Mouse (Mus musculus): Measurements from ENCODE around the gene Apol6. TPM values are rescaled to one million over a fixed set of nuclear protein-coding genes. Genes with fewer than 3 reads are reported as not detected.
A peak's percentile ranks its signal among the peaks of the same experiment; 100 is the strongest.

The Apol6 gene
- polyA plus RNA-seq, 1 experiment from 2014 or later = 0.11 TPM

DNA sequence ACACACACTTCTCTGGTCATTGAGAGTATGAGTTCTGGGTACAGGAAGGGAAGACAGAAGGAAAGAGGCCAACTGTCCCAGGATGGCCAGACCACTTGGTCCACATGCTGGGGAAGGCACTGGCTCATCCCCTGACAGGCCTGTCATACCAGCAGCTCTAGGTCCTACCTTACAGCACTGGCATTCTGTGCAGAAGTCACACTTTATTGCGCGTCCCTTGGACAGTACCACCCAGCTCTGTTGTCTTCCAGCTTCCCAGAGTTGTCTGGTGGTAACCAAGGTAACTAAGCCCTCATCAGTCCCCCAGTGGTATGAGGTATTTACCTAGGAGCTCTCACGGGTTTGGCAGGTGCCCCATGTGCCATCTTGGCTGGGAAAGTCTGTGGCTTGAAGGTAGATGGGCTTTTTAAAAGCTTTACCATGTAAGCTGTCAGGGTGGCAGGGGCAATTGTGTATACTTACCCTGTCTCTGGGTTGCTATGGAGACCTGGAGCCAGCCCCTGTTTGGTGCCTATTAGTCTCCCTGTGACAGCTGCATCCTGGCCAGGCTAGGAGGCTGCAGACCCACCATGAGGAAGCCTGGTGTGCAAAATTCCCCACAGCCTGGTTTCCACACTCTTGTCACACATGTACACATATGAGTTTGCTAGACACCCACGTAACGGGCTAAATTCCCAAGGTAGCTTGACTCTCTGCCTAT, 18.5 kb upstream of the Apol6 start:
- peaks cover 49% of the 10 kb centered on the region for H3K4me1 ChIP-seq (ENCODE audit: control insufficient read depth, insufficient read depth, low read length)
- H3K27me3 ChIP-seq (ENCODE audit: control insufficient read depth, insufficient read depth, low read length) = no peaks in the 10 kb centered on the region
- 0 out of 2 replicates have a peak overlapping the region, but pooled peaks have one; percentile 13 for H3K9ac ChIP-seq (ENCODE audit: low read length)
- ATAC-seq (replicated peaks; ENCODE audit: extremely low read depth, insufficient read depth, low FRiP score) = no peak
- H3K27ac ChIP-seq (ENCODE audit: low read length) = no peak overlapping the region
- H3K4me3 ChIP-seq (ENCODE audit: low read length) = no peak overlapping the region
- no peak overlapping the region for H3K4me2 ChIP-seq (ENCODE audit: low read depth, low read length)
- no peaks in the 10 kb centered on the region for H3K9me3 ChIP-seq (replicated peaks; ENCODE audit: control insufficient read depth, low read length)
- H3K36me3 ChIP-seq (ENCODE audit: control insufficient read depth, insufficient read depth) = no peaks in the 10 kb centered on the region
- 77% methylated on average over 5 of the region's 5 CpGs for WGBS

DNA sequence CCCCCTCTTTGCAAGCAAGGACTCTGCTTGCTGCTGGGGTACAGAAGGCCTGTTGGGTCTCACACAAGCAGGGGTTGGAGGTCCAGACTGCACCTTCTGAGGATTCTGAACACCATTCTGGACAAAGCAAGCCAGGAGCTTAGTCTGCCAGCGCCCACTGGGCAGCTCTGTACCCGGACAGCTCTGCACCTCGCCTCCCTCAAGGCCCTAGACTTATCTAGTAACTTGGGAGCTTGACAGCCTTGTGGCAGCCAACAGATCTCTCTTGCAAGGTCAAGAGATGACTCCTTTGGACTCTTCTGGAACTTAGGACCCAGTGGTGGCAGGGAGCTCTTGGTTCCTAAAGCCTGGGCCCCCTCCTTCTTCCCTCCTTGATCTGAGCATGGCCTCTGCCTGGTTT, 17.4 kb upstream of the Apol6 start:
- Histone ChIP-seq H3K4me2 (ENCODE audit: low read depth, low read length) (no peak overlapping the region), H3K9me3 (replicated peaks; ENCODE audit: control insufficient read depth, low read length) (no peaks in the 10 kb centered on the region), H3K36me3 (ENCODE audit: control insufficient read depth, insufficient read depth) (no peaks in the 10 kb centered on the region), H3K27ac (ENCODE audit: low read length) (peak overlapping the region; percentile 77), H3K9ac (ENCODE audit: low read length) (peak overlapping the region; percentile 21), H3K4me3 (ENCODE audit: low read length) (no peak overlapping the region), H3K27me3 (ENCODE audit: control insufficient read depth, insufficient read depth, low read length) (no peaks in the 10 kb centered on the region), H3K4me1 (ENCODE audit: control insufficient read depth, insufficient read depth, low read length) (peaks cover 45% of the 10 kb centered on the region)
- 55% methylated on average over 3 of the region's 3 CpGs for WGBS
- ATAC-seq (replicated peaks; ENCODE audit: extremely low read depth, insufficient read depth, low FRiP score) = no peak

DNA sequence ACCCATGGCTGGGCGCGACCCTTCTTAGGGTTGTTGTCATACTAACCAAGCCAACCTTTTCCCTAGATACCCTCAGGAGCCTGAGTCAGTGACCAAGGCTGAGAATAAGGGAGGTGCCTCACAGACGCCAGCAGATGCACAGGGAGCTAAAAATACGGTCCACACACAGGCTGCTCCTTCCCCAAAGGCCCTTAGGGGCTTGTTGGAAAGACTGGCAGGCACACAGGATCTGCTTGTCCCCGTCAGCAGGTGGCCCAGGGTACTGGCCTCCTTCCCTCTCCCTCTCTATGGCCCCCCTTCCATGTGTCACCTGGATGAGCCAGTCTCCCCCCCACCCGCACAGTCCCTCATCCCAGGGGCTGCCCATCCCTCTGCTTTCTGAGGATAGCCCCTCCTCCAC, 16.9 kb upstream of the Apol6 start:
- H3K9ac ChIP-seq (ENCODE audit: low read length) = peak overlapping the region; percentile 21
- no peak overlapping the region for H3K4me2 ChIP-seq (ENCODE audit: low read depth, low read length)
- H3K27me3 ChIP-seq (ENCODE audit: control insufficient read depth, insufficient read depth, low read length) = no peaks in the 10 kb centered on the region
- ATAC-seq (replicated peaks; ENCODE audit: extremely low read depth, insufficient read depth, low FRiP score) = peak; percentile 30; the same call in 1 of the 2 replicates
- H3K4me1 ChIP-seq (ENCODE audit: control insufficient read depth, insufficient read depth, low read length) = peaks cover 39% of the 10 kb centered on the region
- H3K9me3 ChIP-seq (replicated peaks; ENCODE audit: control insufficient read depth, low read length) = no peaks in the 10 kb centered on the region
- 57% methylated on average over 6 of the region's 6 CpGs for WGBS
- peak overlapping the region; percentile 77 for H3K27ac ChIP-seq (ENCODE audit: low read length)
- H3K4me3 ChIP-seq (ENCODE audit: low read length) = no peak overlapping the region
- no peaks in the 10 kb centered on the region for H3K36me3 ChIP-seq (ENCODE audit: control insufficient read depth, insufficient read depth)

DNA sequence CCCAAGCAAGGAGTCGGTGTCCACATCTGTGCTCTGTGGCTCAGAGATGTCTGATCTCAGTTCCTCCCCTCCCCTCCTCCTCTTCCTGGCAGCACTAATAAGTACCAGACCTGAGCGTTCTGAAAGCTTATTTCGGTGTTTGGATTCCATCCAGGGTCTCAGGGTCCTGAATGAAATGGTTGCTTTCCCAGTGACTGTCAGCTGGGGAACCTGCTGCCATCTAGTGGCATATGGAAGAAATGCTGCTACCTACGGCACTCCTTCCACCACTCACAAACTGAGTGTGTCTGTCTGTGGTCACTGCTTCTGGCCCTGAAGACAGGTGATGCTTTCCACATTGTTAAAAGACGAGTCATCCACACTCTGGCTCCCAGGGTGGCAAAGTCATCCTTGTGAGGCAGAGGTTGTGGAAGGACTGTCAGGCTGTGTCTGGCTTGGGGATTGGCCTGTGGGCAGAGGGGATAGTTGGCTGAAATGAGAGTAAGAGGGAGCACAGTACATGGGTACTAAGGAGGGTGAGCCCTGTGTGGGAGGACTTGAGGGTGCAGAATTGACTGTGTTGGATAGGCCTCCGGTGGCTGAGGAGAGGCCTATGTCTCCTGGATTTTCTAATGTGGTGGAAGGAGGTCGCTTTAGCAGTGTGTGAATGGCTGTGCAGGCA, 15.1 kb upstream of the Apol6 start:
- 19% methylated on average over 7 of the region's 7 CpGs for WGBS
- peak overlapping the region; percentile 64 for H3K9ac ChIP-seq (ENCODE audit: low read length)
- no peaks in the 10 kb centered on the region for H3K36me3 ChIP-seq (ENCODE audit: control insufficient read depth, insufficient read depth)
- peak; percentile 71 for ATAC-seq (replicated peaks; ENCODE audit: extremely low read depth, insufficient read depth, low FRiP score)
- H3K9me3 ChIP-seq (replicated peaks; ENCODE audit: control insufficient read depth, low read length) = no peaks in the 10 kb centered on the region
- H3K27me3 ChIP-seq (ENCODE audit: control insufficient read depth, insufficient read depth, low read length) = no peaks in the 10 kb centered on the region
- H3K4me3 ChIP-seq (ENCODE audit: low read length) = no peak overlapping the region
- peaks cover 35% of the 10 kb centered on the region for H3K4me1 ChIP-seq (ENCODE audit: control insufficient read depth, insufficient read depth, low read length)
- peak overlapping the region; percentile 80 for H3K27ac ChIP-seq (ENCODE audit: low read length)
- H3K4me2 ChIP-seq (ENCODE audit: low read depth, low read length) = peak overlapping the region; percentile 38

DNA sequence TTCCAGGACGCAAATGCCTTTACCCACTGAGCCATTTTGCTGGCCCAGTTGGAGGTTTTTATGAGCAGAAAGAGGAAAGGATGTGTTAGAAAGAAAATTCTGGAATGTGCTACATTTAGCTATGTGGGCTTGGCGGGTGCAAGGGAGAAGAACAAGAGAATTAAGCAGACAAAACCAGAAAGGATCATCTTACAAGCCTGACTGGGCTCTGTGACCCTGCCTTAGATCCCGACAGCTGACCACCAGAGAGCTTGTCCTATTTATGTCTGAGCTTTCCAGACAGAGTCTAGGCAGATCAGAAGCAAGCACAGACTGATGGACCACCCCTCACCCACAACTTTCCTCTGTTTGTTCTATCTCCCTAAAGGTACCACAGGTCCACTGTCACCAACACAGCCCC, 13.3 kb upstream of the Apol6 start:
- Histone ChIP-seq H3K4me3 (ENCODE audit: low read length) (no peak overlapping the region), H3K27me3 (ENCODE audit: control insufficient read depth, insufficient read depth, low read length) (no peaks in the 10 kb centered on the region), H3K9me3 (replicated peaks; ENCODE audit: control insufficient read depth, low read length) (no peaks in the 10 kb centered on the region), H3K27ac (ENCODE audit: low read length) (no peak overlapping the region), H3K9ac (ENCODE audit: low read length) (peak overlapping the region; percentile 42; the same call in 1 of the 2 replicates), H3K36me3 (ENCODE audit: control insufficient read depth, insufficient read depth) (no peaks in the 10 kb centered on the region), H3K4me1 (ENCODE audit: control insufficient read depth, insufficient read depth, low read length) (peaks cover 45% of the 10 kb centered on the region), H3K4me2 (ENCODE audit: low read depth, low read length) (no peak overlapping the region)
- WGBS = 60% methylated on average over 3 of the region's 3 CpGs
- ATAC-seq (replicated peaks; ENCODE audit: extremely low read depth, insufficient read depth, low FRiP score) = no peak

DNA sequence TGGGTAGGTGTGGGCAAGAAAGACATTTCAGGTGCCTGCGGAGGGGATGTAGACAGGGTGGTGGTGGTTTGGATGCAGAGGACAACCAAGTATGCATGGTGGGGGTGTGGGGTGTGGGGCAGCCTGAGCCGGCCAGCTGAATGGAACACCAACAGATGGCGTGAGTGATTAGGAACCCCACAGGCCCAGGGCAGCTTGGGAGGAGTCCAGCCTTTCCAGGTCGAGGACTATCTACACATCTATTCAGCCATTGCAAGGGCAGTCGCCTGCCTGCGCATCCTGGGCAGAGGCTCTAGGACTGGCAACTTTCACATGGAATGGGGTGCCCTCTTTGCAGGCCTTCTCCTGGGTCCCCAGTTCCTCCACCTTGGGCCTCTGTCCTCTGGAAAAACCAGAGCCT, 10.0 kb upstream of the Apol6 start:
- ATAC-seq (replicated peaks; ENCODE audit: extremely low read depth, insufficient read depth, low FRiP score) = no peak
- H3K9me3 ChIP-seq (replicated peaks; ENCODE audit: control insufficient read depth, low read length) = no peaks in the 10 kb centered on the region
- no peaks in the 10 kb centered on the region for H3K36me3 ChIP-seq (ENCODE audit: control insufficient read depth, insufficient read depth)
- H3K27me3 ChIP-seq (ENCODE audit: control insufficient read depth, insufficient read depth, low read length) = no peaks in the 10 kb centered on the region
- WGBS = 73% methylated on average over 6 of the region's 6 CpGs
- H3K4me1 ChIP-seq (ENCODE audit: control insufficient read depth, insufficient read depth, low read length) = peaks cover 50% of the 10 kb centered on the region
- no peak overlapping the region for H3K4me3 ChIP-seq (ENCODE audit: low read length)
- H3K4me2 ChIP-seq (ENCODE audit: low read depth, low read length) = no peak overlapping the region
- peak overlapping the region; percentile 52 for H3K27ac ChIP-seq (ENCODE audit: low read length)
- H3K9ac ChIP-seq (ENCODE audit: low read length) = peak overlapping the region; percentile 34

DNA sequence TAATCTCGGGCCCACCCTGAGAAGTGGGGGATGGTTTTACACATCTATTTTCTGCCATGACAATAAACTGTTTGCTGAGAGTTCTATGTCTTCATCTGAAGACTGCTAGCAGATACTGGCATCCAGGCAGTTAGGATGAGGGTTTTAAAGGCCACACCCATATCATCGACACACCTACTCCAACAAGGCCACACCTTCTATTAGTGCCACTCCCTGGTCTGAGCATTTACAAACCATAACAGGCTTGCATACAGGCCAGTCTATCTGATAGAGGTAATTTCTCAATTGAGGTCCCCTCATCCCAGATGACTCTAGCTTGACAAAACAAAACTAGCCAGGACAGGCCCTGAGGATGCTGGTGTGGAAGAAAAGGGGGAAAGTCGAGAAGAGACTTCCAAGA, 8.9 kb upstream of the Apol6 start:
- Histone ChIP-seq H3K4me2 (ENCODE audit: low read depth, low read length) (no peak overlapping the region), H3K4me1 (ENCODE audit: control insufficient read depth, insufficient read depth, low read length) (peaks cover 55% of the 10 kb centered on the region), H3K9ac (ENCODE audit: low read length) (peak overlapping the region; percentile 76; the same call in 1 of the 2 replicates), H3K36me3 (ENCODE audit: control insufficient read depth, insufficient read depth) (no peaks in the 10 kb centered on the region), H3K27ac (ENCODE audit: low read length) (peak overlapping the region; percentile 100), H3K4me3 (ENCODE audit: low read length) (no peak overlapping the region), H3K9me3 (replicated peaks; ENCODE audit: control insufficient read depth, low read length) (no peaks in the 10 kb centered on the region), H3K27me3 (ENCODE audit: control insufficient read depth, insufficient read depth, low read length) (no peaks in the 10 kb centered on the region)
- WGBS = 77% methylated on average over 3 of the region's 3 CpGs
- no peak for ATAC-seq (replicated peaks; ENCODE audit: extremely low read depth, insufficient read depth, low FRiP score)

DNA sequence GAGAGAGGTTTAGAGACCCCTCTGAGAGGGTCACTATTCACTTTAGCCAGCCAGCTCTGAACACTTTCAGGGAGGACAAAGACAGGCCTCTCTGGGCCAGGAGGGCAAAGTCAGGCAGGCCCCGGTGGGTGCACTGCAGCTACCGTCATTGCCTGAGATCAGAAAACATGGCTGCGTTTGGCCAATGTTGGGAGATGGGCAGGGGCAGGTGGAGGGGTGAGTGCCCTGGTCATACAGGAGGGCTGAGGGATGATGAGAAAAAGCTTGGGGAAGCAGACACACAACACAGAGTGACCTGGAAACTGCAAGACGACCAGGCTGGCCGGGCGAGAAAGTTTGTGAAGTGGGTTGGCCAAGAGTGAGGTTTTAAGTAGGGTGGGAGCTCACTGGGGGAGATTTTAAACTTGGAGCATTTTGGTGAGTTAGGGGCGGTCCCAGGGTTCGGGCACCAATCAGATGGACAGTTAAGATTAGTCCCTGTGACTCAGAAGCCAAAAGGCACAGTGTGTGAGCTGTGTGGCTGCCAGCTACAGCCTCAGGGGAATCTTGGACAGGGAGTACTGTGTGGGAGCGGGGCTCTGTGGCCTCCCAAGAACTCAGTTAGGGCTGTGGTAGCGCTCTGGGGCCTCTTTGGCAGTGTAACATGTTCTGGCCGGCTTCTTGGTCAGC, 8.1 kb upstream of the Apol6 start:
- peak; percentile 61 for ATAC-seq (replicated peaks; ENCODE audit: extremely low read depth, insufficient read depth, low FRiP score)
- H3K27me3 ChIP-seq (ENCODE audit: control insufficient read depth, insufficient read depth, low read length) = no peaks in the 10 kb centered on the region
- H3K36me3 ChIP-seq (ENCODE audit: control insufficient read depth, insufficient read depth) = no peaks in the 10 kb centered on the region
- H3K9me3 ChIP-seq (replicated peaks; ENCODE audit: control insufficient read depth, low read length) = no peaks in the 10 kb centered on the region
- no peak overlapping the region for H3K4me3 ChIP-seq (ENCODE audit: low read length)
- peak overlapping the region; percentile 100 for H3K27ac ChIP-seq (ENCODE audit: low read length)
- peak overlapping the region; percentile 52 for H3K4me2 ChIP-seq (ENCODE audit: low read depth, low read length)
- H3K4me1 ChIP-seq (ENCODE audit: control insufficient read depth, insufficient read depth, low read length) = peaks cover 53% of the 10 kb centered on the region
- WGBS = 46% methylated on average over 11 of the region's 11 CpGs
- peak overlapping the region; percentile 76 for H3K9ac ChIP-seq (ENCODE audit: low read length)

DNA sequence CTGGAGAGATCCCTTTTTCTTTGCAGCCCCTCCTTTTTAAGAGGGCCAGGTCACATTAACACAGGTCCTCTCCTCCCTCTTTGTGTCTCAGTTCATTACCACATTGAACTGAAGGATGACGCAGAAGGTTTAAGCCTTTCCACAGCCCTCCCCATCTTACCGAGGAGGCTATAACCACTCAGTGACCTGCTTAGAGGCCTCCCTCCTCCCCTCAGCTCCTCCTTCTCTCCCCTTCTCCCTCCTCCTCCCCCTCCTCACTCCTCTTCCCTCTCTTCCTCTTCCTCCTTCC, 7.6 kb upstream of the Apol6 start:
- Histone ChIP-seq H3K4me1 (ENCODE audit: control insufficient read depth, insufficient read depth, low read length) (peaks cover 52% of the 10 kb centered on the region), H3K27me3 (ENCODE audit: control insufficient read depth, insufficient read depth, low read length) (no peaks in the 10 kb centered on the region), H3K36me3 (ENCODE audit: control insufficient read depth, insufficient read depth) (no peaks in the 10 kb centered on the region), H3K4me2 (ENCODE audit: low read depth, low read length) (peak overlapping the region; percentile 52), H3K9ac (ENCODE audit: low read length) (peak overlapping the region; percentile 76), H3K9me3 (replicated peaks; ENCODE audit: control insufficient read depth, low read length) (no peaks in the 10 kb centered on the region), H3K4me3 (ENCODE audit: low read length) (no peak overlapping the region), H3K27ac (ENCODE audit: low read length) (peak overlapping the region; percentile 100)
- 9% methylated on average over 2 of the region's 2 CpGs for WGBS
- ATAC-seq (replicated peaks; ENCODE audit: extremely low read depth, insufficient read depth, low FRiP score) = peak; percentile 33; the same call in 1 of the 2 replicates

Data from heart, embryonic 16.5 days (tissue).